In the genomic region with DNA sequence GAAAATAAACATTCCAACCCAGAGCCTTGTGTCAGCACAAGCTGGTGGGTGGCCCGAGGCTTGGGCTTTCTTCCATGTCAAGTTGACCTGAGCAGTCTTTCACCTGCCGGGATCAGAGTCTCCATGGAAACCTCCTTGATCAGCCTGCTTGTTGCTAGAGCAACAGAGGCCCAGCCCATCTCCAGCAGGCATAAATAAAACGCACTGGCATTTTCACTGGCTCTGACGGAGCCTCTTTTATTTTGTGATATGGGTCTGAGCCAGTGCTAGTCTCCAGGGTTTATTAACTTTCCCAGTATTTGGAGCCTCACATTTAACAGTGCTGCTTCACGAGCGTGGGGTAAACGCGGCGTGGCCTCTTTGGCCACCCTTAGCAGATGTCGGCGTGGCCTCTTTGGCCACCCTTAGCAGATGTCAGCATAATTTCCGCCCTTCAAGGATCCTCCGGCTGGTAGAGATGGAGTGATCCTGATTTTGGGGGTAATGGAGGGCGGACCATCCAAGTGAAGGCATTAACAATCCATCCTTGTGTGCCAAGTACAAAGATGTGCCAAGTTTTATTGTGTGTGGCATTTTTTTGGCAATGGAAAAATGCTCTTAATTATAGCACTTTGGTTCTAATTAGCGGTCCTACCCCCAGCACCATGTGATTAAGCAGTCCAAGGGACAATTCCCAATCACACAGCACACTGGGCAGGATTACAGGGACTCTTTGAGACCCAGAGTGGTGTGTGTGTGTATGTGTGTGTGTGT, we compare ENCODE assay signal across 8 mouse cellular contexts. TPM values are rescaled to one million over a fixed set of nuclear protein-coding genes. Genes with fewer than 3 reads are reported as not detected.
A peak's percentile ranks its signal among the peaks of the same experiment; 100 is the strongest.
DNase-seq lines count a peak whose midpoint lies in the region; ATAC-seq lines count a peak whose summit lies in the region.

No protein-coding gene starts in this region.

- H3K27me3 ChIP-seq in hindbrain, embryonic 11.5 days (ENCODE audit: control insufficient read depth, insufficient read depth, low read length) = no peaks in the 10 kb centered on the region
- H3K27me3 ChIP-seq in midbrain, embryonic 11.5 days (ENCODE audit: control insufficient read depth, insufficient read depth, low read length) = no peaks in the 10 kb centered on the region
- H3K27me3 ChIP-seq in liver, embryonic 12.5 days (replicated peaks) = no peaks in the 10 kb centered on the region

- no peaks in the 10 kb centered on the region for H3K36me3 ChIP-seq in hindbrain, embryonic 11.5 days (ENCODE audit: control insufficient read depth, insufficient read depth, low read length)
- no peaks in the 10 kb centered on the region for H3K36me3 ChIP-seq in midbrain, embryonic 11.5 days (ENCODE audit: control insufficient read depth, insufficient read depth, low read length)
- H3K36me3 ChIP-seq in liver, embryonic 12.5 days = no peaks in the 10 kb centered on the region

- WGBS in hindbrain, embryonic 11.5 days = 48% methylated on average over 15 of the region's 15 CpGs
- WGBS in midbrain, embryonic 11.5 days = 31% methylated on average over 15 of the region's 15 CpGs
- WGBS in liver, embryonic 12.5 days (ENCODE audit: insufficient replicate concordance) = 70% methylated on average over 15 of the region's 15 CpGs

- peak; percentile 94 for DNase-seq in heart, adult 11 months
- DNase-seq in heart, adult 8-10 months (ENCODE audit: low spot score) = no peak
- peak; percentile 78 for DNase-seq in embryo, embryonic 11 days
- peak; percentile 58 for DNase-seq in hindbrain, embryonic 11.5 days (ENCODE audit: low spot score)
- DNase-seq in layer of hippocampus, adult 9-11 months = peak; percentile 83
- no peak for DNase-seq in midbrain, embryonic 11.5 days (ENCODE audit: low spot score, missing footprints)
- peak; percentile 62 for DNase-seq in right cerebral cortex, postnatal 4 days

- no peaks in the 10 kb centered on the region for H3K9me3 ChIP-seq in hindbrain, embryonic 11.5 days (ENCODE audit: control insufficient read depth, low read length)
- H3K9me3 ChIP-seq in midbrain, embryonic 11.5 days (ENCODE audit: control insufficient read depth, low read length) = no peaks in the 10 kb centered on the region
- H3K9me3 ChIP-seq in liver, embryonic 12.5 days (replicated peaks) = no peaks in the 10 kb centered on the region

- H3K4me1 ChIP-seq in hindbrain, embryonic 11.5 days (replicated peaks; ENCODE audit: control insufficient read depth, insufficient read depth, low read length) = peaks cover 6% of the 10 kb centered on the region; the same call in 1 of the 2 replicates
- peaks cover 16% of the 10 kb centered on the region for H3K4me1 ChIP-seq in midbrain, embryonic 11.5 days (ENCODE audit: control insufficient read depth, insufficient read depth, low read length)
- H3K4me1 ChIP-seq in liver, embryonic 12.5 days = peaks cover 22% of the 10 kb centered on the region

- peak; percentile 76 for ATAC-seq in hindbrain, embryonic 11.5 days (ENCODE audit: low FRiP score)
- peak; percentile 89 for ATAC-seq in midbrain, embryonic 11.5 days (ENCODE audit: low FRiP score)
- no peak for ATAC-seq in liver, embryonic 12.5 days

- H3K9ac ChIP-seq in hindbrain, embryonic 11.5 days (ENCODE audit: low read depth, low read length) = no peak overlapping the region
- no peak overlapping the region for H3K9ac ChIP-seq in midbrain, embryonic 11.5 days (ENCODE audit: low read length)
- no peak overlapping the region for H3K9ac ChIP-seq in liver, embryonic 12.5 days

- peak overlapping the region; percentile 0; the same call in 1 of the 2 replicates for H3K27ac ChIP-seq in hindbrain, embryonic 11.5 days (ENCODE audit: low read depth, low read length)
- H3K27ac ChIP-seq in midbrain, embryonic 11.5 days (ENCODE audit: low read depth, low read length) = peak overlapping the region; percentile 50
- no peak overlapping the region for H3K27ac ChIP-seq in liver, embryonic 12.5 days

- H3K4me2 ChIP-seq in hindbrain, embryonic 11.5 days (replicated peaks; ENCODE audit: low read depth, low read length) = no peak overlapping the region
- peak overlapping the region; percentile 23 for H3K4me2 ChIP-seq in midbrain, embryonic 11.5 days
- no peak overlapping the region for H3K4me2 ChIP-seq in liver, embryonic 12.5 days

- H3K4me3 ChIP-seq in hindbrain, embryonic 11.5 days (ENCODE audit: low read depth, low read length) = no peak overlapping the region
- no peak overlapping the region for H3K4me3 ChIP-seq in midbrain, embryonic 11.5 days (ENCODE audit: low read depth, low read length)
- no peak overlapping the region for H3K4me3 ChIP-seq in liver, embryonic 12.5 days

RNA-seq across cellular contexts. Expression of gene Pdcd4, which starts 39.2 kb away (rescaled TPM):
- 10 to 100 TPM; 18.3 to 28.1 (median 23.4) TPM for total RNA-seq in heart, adult 8-10 months (2022)
- polyA plus RNA-seq in hindbrain, embryonic 11.5 days (2014; fragmentation: Nextera tagmentation; extraction: Ambion mirVana) = 66.9 and 82.4 TPM in 2 replicates
- 61.9 and 65.7 TPM in 2 replicates for polyA plus RNA-seq in midbrain, embryonic 11.5 days (2014; fragmentation: Nextera tagmentation; extraction: Ambion mirVana)
- polyA plus RNA-seq in liver, embryonic 12.5 days (2016; fragmentation: Nextera tagmentation; extraction: Ambion mirVana) = 24.2 and 24.4 TPM in 2 replicates

Comparison
In these comparisons a context has a peak if more than half of its experiments do, and no peak if none do; other contexts are left out.
1. DNase-seq: peak in heart, adult 11 months (single experiment), embryo, embryonic 11 days (single experiment), hindbrain, embryonic 11.5 days (single experiment), layer of hippocampus, adult 9-11 months (single experiment) and right cerebral cortex, postnatal 4 days (single experiment); none in heart, adult 8-10 months (single experiment) and midbrain, embryonic 11.5 days (single experiment).